Mouse (Mus musculus): ENCODE measurements around the gene Gm20388. TPM values are rescaled to one million over a fixed set of nuclear protein-coding genes. Genes with fewer than 3 reads are reported as not detected.

Gm20388 gene
- total and polyA plus RNA-seq, 3 experiments = 0.02 to 0.05 TPM; not detected in 1

GRCm38 (mm10) chr8:122635878-122636802 is 2725.5 kb downstream of the Gm20388 start:
- Histone ChIP-seq H3K4me3 (ENCODE audit: low read depth, low read length) (no peak overlapping the region), H3K9me3 (replicated peaks) (no peaks in the 10 kb centered on the region), H3K36me3 (replicated peaks) (peaks cover 96% of the 10 kb centered on the region), H3K27me3 (ENCODE audit: insufficient read depth, low read length) (no peaks in the 10 kb centered on the region), H3K4me1 (ENCODE audit: insufficient read depth, low read depth, low read length) (peaks cover 52% of the 10 kb centered on the region)
- TF ChIP-seq POLR2AphosphoS5 (IDR thresholded peaks at IDR 0.05; ENCODE audit: insufficient replicate concordance, low read depth, low read length) = no peak
- DNase-seq (ENCODE audit: low spot score) = no peak
- no peak for ATAC-seq (ENCODE audit: extremely low read depth, insufficient number of reproducible peaks, low FRiP score, poor library complexity, severe bottlenecking)

GRCm38 (mm10) chr8:122636803-122637175 is 2726.1 kb downstream of the Gm20388 start:
- Histone ChIP-seq H3K4me1 (ENCODE audit: insufficient read depth, low read depth, low read length) (peaks cover 58% of the 10 kb centered on the region), H3K36me3 (replicated peaks) (peaks cover 100% of the 10 kb centered on the region), H3K4me3 (ENCODE audit: low read depth, low read length) (no peak overlapping the region), H3K27me3 (ENCODE audit: insufficient read depth, low read length) (no peaks in the 10 kb centered on the region), H3K9me3 (replicated peaks) (no peaks in the 10 kb centered on the region)
- no peak for ATAC-seq (ENCODE audit: extremely low read depth, insufficient number of reproducible peaks, low FRiP score, poor library complexity, severe bottlenecking)
- no peak for TF ChIP-seq POLR2AphosphoS5 (IDR thresholded peaks at IDR 0.05; ENCODE audit: insufficient replicate concordance, low read depth, low read length)
- TF ChIP-seq GATA2 (IDR thresholded peaks at IDR 0.05; ENCODE audit: borderline replicate concordance, low read depth, low read length) = no peak
- TF ChIP-seq GATA1 (IDR thresholded peaks at IDR 0.05; ENCODE audit: borderline replicate concordance, low read length) = no peak
- DNase-seq (ENCODE audit: low spot score) = no peak

GRCm38 (mm10) chr8:122637230-122637629 is 2726.6 kb downstream of the Gm20388 start:
- Histone ChIP-seq H3K9me3 (replicated peaks) (no peaks in the 10 kb centered on the region), H3K4me1 (ENCODE audit: insufficient read depth, low read depth, low read length) (peaks cover 62% of the 10 kb centered on the region), H3K4me3 (ENCODE audit: low read depth, low read length) (no peak overlapping the region), H3K27me3 (ENCODE audit: insufficient read depth, low read length) (no peaks in the 10 kb centered on the region), H3K36me3 (replicated peaks) (peaks cover 100% of the 10 kb centered on the region)
- ATAC-seq (ENCODE audit: extremely low read depth, insufficient number of reproducible peaks, low FRiP score, poor library complexity, severe bottlenecking) (no peak), DNase-seq (ENCODE audit: low spot score) (no peak)
- TF ChIP-seq GATA1 (IDR thresholded peaks at IDR 0.05; ENCODE audit: borderline replicate concordance, low read length) (no peak), GATA2 (IDR thresholded peaks at IDR 0.05; ENCODE audit: borderline replicate concordance, low read depth, low read length) (no peak), POLR2AphosphoS5 (IDR thresholded peaks at IDR 0.05; ENCODE audit: insufficient replicate concordance, low read depth, low read length) (no peak), CTCF (IDR thresholded peaks at IDR 0.05; ENCODE audit: low read depth, low read length) (no peak), TAL1 (conservative IDR thresholded peaks at IDR 0.05; ENCODE audit: low read depth, low read length) (no peak)

- peaks cover 100% of the 10 kb centered on the region for H3K36me3 ChIP-seq (replicated peaks)
- H3K4me3 ChIP-seq (ENCODE audit: low read depth, low read length) = no peak overlapping the region
- H3K27me3 ChIP-seq (ENCODE audit: insufficient read depth, low read length) = no peaks in the 10 kb centered on the region
- TF ChIP-seq POLR2AphosphoS5 (IDR thresholded peaks at IDR 0.05; ENCODE audit: insufficient replicate concordance, low read depth, low read length) (no peak), CTCF (IDR thresholded peaks at IDR 0.05; ENCODE audit: low read depth, low read length) (no peak), GATA2 (IDR thresholded peaks at IDR 0.05; ENCODE audit: borderline replicate concordance, low read depth, low read length) (no peak), GATA1 (IDR thresholded peaks at IDR 0.05; ENCODE audit: borderline replicate concordance, low read length) (no peak), TAL1 (conservative IDR thresholded peaks at IDR 0.05; ENCODE audit: low read depth, low read length) (no peak)
- peaks cover 72% of the 10 kb centered on the region for H3K4me1 ChIP-seq (ENCODE audit: insufficient read depth, low read depth, low read length)
- ATAC-seq (ENCODE audit: extremely low read depth, insufficient number of reproducible peaks, low FRiP score, poor library complexity, severe bottlenecking) (no peak), DNase-seq (ENCODE audit: low spot score) (no peak)
- H3K9me3 ChIP-seq (replicated peaks) = no peaks in the 10 kb centered on the region
Measured at GRCm38 (mm10) chr8:122638601-122639000, 2728.0 kb downstream of the Gm20388 start.

- peaks cover 82% of the 10 kb centered on the region for H3K4me1 ChIP-seq (ENCODE audit: insufficient read depth, low read depth, low read length)
- ATAC-seq (ENCODE audit: extremely low read depth, insufficient number of reproducible peaks, low FRiP score, poor library complexity, severe bottlenecking) = no peak
Measured at GRCm38 (mm10) chr8:122639521-122640248, 2729.0 kb downstream of the Gm20388 start.

GRCm38 (mm10) chr8:122640825-122641224 is 2730.2 kb downstream of the Gm20388 start:
- Histone ChIP-seq H3K9me3 (replicated peaks) (no peaks in the 10 kb centered on the region), H3K4me3 (ENCODE audit: low read depth, low read length) (no peak overlapping the region), H3K4me1 (ENCODE audit: insufficient read depth, low read depth, low read length) (peaks cover 82% of the 10 kb centered on the region), H3K27me3 (ENCODE audit: insufficient read depth, low read length) (no peaks in the 10 kb centered on the region), H3K36me3 (replicated peaks) (peaks cover 100% of the 10 kb centered on the region)
- ATAC-seq (ENCODE audit: extremely low read depth, insufficient number of reproducible peaks, low FRiP score, poor library complexity, severe bottlenecking) (no peak), DNase-seq (ENCODE audit: low spot score) (no peak)
- no peak for TF ChIP-seq GATA2 (IDR thresholded peaks at IDR 0.05; ENCODE audit: borderline replicate concordance, low read depth, low read length)

More at GRCm38 (mm10) chr8:122639521-122640248, 2729.0 kb downstream of the Gm20388 start:
- Histone ChIP-seq H3K9me3 (replicated peaks) (no peaks in the 10 kb centered on the region), H3K27me3 (ENCODE audit: insufficient read depth, low read length) (no peaks in the 10 kb centered on the region), H3K36me3 (replicated peaks) (peaks cover 100% of the 10 kb centered on the region), H3K4me3 (ENCODE audit: low read depth, low read length) (no peak overlapping the region)
- no peak for DNase-seq (ENCODE audit: low spot score)
- TF ChIP-seq CTCF (IDR thresholded peaks at IDR 0.05; ENCODE audit: low read depth, low read length) (no peak), GATA2 (IDR thresholded peaks at IDR 0.05; ENCODE audit: borderline replicate concordance, low read depth, low read length) (no peak), TAL1 (conservative IDR thresholded peaks at IDR 0.05; ENCODE audit: low read depth, low read length) (no peak), GATA1 (IDR thresholded peaks at IDR 0.05; ENCODE audit: borderline replicate concordance, low read length) (no peak), POLR2AphosphoS5 (IDR thresholded peaks at IDR 0.05; ENCODE audit: insufficient replicate concordance, low read depth, low read length) (no peak)

All from G1E (cell line).